26 mouse cellular contexts compared by ENCODE assay signal in genomic region chr2:41932721-41933120, GRCm38 (mm10).
A peak's percentile ranks its signal among the peaks of the same experiment; 100 is the strongest.
DNase-seq lines count a peak whose midpoint lies in the region; TF ChIP-seq lines count a peak whose summit lies in the region.
"Had no signal": no experiment of that assay in that cellular context is flagged by ENCODE, and none has a peak within 500 bp of the region (broad histone marks: within the 10 kb centered on the region; RNA-seq: fewer than 3 reads in every experiment).

No protein-coding gene starts in this region.

- DNase-seq in layer of hippocampus, adult 2 months (ENCODE audit: low spot score in 2 of 2) = no peak
- DNase-seq in layer of hippocampus, postnatal 25 days (ENCODE audit: extremely low spot score in 1 of 2, low spot score in 1 of 2) = no peak
- DNase-seq in cerebellum, adult 2 months = peak; percentile 48 to 77
- DNase-seq in cerebellum, postnatal 14 days = peak; percentile 59 to 66
- DNase-seq in adrenal gland, postnatal 36 days = no peak
- no peak for DNase-seq in thymus, postnatal 0 days (ENCODE audit: low spot score)
- DNase-seq in T-cell, adult 2 months (ENCODE audit: low spot score) = no peak
- DNase-seq: adrenal gland, adult 2 months; forebrain, postnatal 0 days; gastrocnemius, postnatal 14 days; heart, postnatal 36 days; kidney, adult 2 months; kidney, postnatal 4 days; liver; lung, adult 2 months; lung, postnatal 14 days; right cerebral cortex, postnatal 25 days; thymus, postnatal 14 days had no signal

- WGBS in cerebellum, adult 2 months = 6% methylated on average over 2 of the region's 2 CpGs

- TF ChIP-seq POLR2A in cerebellum, adult 2 months (IDR thresholded peaks at IDR 0.05; ENCODE audit: borderline replicate concordance, insufficient read depth, low read length) = no peak

- no peaks in the 10 kb centered on the region for H3K27me3 ChIP-seq in cerebellum, adult 2 months (ENCODE audit: control insufficient read depth, insufficient read depth, low read length)
- H3K27me3 ChIP-seq: forebrain, embryonic 12.5 days; hindbrain, embryonic 12.5 days; intestine, embryonic 15.5 days; stomach, embryonic 15.5 days had no signal

- peaks cover 6% of the 10 kb centered on the region; the same call in 1 of the 2 replicates for H3K4me1 ChIP-seq in cerebellum, adult 2 months (ENCODE audit: control insufficient read depth, insufficient read depth, low read length)
- H3K4me1 ChIP-seq: forebrain, embryonic 12.5 days; hindbrain, embryonic 12.5 days; intestine, embryonic 15.5 days; stomach, embryonic 15.5 days had no signal

- peak overlapping the region; percentile 75 for H3K27ac ChIP-seq in layer of hippocampus, adult 2 months
- no peak overlapping the region for H3K27ac ChIP-seq in cerebellum, adult 2 months (ENCODE audit: insufficient read depth, low read length)
- H3K27ac ChIP-seq: forebrain, embryonic 12.5 days; hindbrain, embryonic 12.5 days; hindbrain, postnatal 0 days; intestine, embryonic 15.5 days; kidney, postnatal 0 days; liver, embryonic 14.5 days; stomach, embryonic 15.5 days had no signal

- no peak for TF ChIP-seq CTCF in layer of hippocampus, adult 2 months (conservative IDR thresholded peaks at IDR 0.05)
- TF ChIP-seq CTCF in cerebellum, adult 2 months (IDR thresholded peaks at IDR 0.05; ENCODE audit: borderline replicate concordance, insufficient read depth, low read depth, low read length) = no peak

- H3K4me3 ChIP-seq in layer of hippocampus, adult 2 months = no peak overlapping the region
- no peak overlapping the region for H3K4me3 ChIP-seq in cerebellum, adult 2 months (replicated peaks; ENCODE audit: insufficient read depth, low read depth, low read length)
- H3K4me3 ChIP-seq: erythroblast, embryonic 14.5 days; forebrain, embryonic 12.5 days; hindbrain, embryonic 12.5 days; intestine, embryonic 15.5 days; stomach, embryonic 15.5 days had no signal

Comparison
In these comparisons a context has a peak if more than half of its experiments do, and no peak if none do; other contexts are left out.
1. DNase-seq: peak in cerebellum, adult 2 months (2 of 2) and cerebellum, postnatal 14 days (2 of 2); none in layer of hippocampus, adult 2 months (0 of 2), layer of hippocampus, postnatal 25 days (0 of 2), adrenal gland, postnatal 36 days (0 of 2), thymus, postnatal 0 days (single experiment) and T-cell, adult 2 months (single experiment).